Mouse (Mus musculus) heart, embryonic 11.5 days (tissue): ENCODE measurements around the gene Ror1. TPM values are rescaled to one million over a fixed set of nuclear protein-coding genes. Genes with fewer than 3 reads are reported as not detected.

Experiments used
- ATAC-seq: fragments of 200-750 bp; cut with Nextera tagmentation; replicated peaks from 2 replicates; pipeline ENCODE4 v1.8.0; 2017; ENCODE audit warnings: moderate library complexity; ENCODE audit not compliant: insufficient number of reproducible peaks, low FRiP score, low TSS enrichment
- H3K27ac ChIP-seq: fragments of 300-500 bp; sonication (generic); 2 replicates; pipeline ENCODE4 v1.5.1; 2014; ENCODE audit warnings: mild to moderate bottlenecking, low read depth, low read length
- H3K27me3 ChIP-seq: fragments of 300-500 bp; sonication (generic); 2 replicates; pipeline ENCODE4 v1.6.1; 2014; ENCODE audit warnings: mild to moderate bottlenecking, low read length, mixed read lengths; ENCODE audit not compliant: control insufficient read depth, insufficient read depth
- H3K36me3 ChIP-seq: fragments of 300-500 bp; sonication (generic); 2 replicates; pipeline ENCODE4 v1.6.1; 2014; ENCODE audit warnings: mild to moderate bottlenecking, low read length, moderate library complexity, mixed read lengths; ENCODE audit not compliant: control insufficient read depth, insufficient read depth
- H3K4me1 ChIP-seq: fragments of 300-500 bp; sonication (generic); 2 replicates; pipeline ENCODE4 v1.6.1; 2014; ENCODE audit warnings: low read length; ENCODE audit not compliant: control insufficient read depth, insufficient read depth
- H3K4me2 ChIP-seq: fragments of 300-500 bp; sonication (generic); 2 replicates; pipeline ENCODE4 v1.6.1; 2014; ENCODE audit warnings: mild to moderate bottlenecking, moderate library complexity
- H3K4me3 ChIP-seq: fragments of 300-500 bp; sonication (generic); 2 replicates; pipeline ENCODE4 v1.5.1; 2014; ENCODE audit warnings: low read depth, low read length
- H3K9ac ChIP-seq: fragments of 300-500 bp; sonication (generic); 2 replicates; pipeline ENCODE4 v1.6.1; 2014; ENCODE audit warnings: mild to moderate bottlenecking, low read depth, low read length, moderate library complexity
- H3K9me3 ChIP-seq: fragments of 300-500 bp; sonication (generic); replicated peaks from 2 replicates; pipeline ENCODE4 v1.6.1; 2016; ENCODE audit warnings: low read length; ENCODE audit not compliant: control insufficient read depth
- WGBS: fragments of 180-500 bp; shearing (Covaris S2); extraction: QIAGEN DNeasy Blood & Tissue Kit; methylation state at CpG from one replicate; pipeline ENCODE4 v1.1.7; 2014; ENCODE audit not compliant: insufficient replicate concordance; 5-methylcytosine and 5-hydroxymethylcytosine counted together
- polyA plus RNA-seq: library from polyadenylated mRNA; unstranded; fragments of >200 nt; fragmentation: Nextera tagmentation; extraction: Ambion mirVana; gene quantifications from 2 replicates; pipeline ENCODE4 v1.2.1, GENCODE M21; 2014

Gene Ror1
- polyA plus RNA-seq, 1 experiment from 2014 or later, result 7.3 TPM

GRCm38 (mm10) chr4:100350106-100350795, 254.7 kb downstream of the Ror1 start:
- no peaks in the 10 kb centered on the region for H3K4me1 ChIP-seq
- H3K36me3 ChIP-seq, result no peaks in the 10 kb centered on the region
- no peak overlapping the region for H3K9ac ChIP-seq
- H3K27me3 ChIP-seq, result peaks cover 40% of the 10 kb centered on the region
- H3K4me3 ChIP-seq, result no peak overlapping the region
- ATAC-seq, result no peak
- no peak overlapping the region for H3K27ac ChIP-seq
- H3K9me3 ChIP-seq, result no peaks in the 10 kb centered on the region
- no peak overlapping the region for H3K4me2 ChIP-seq
- WGBS, result 79% methylated on average over 7 of the region's 7 CpGs

GRCm38 (mm10) chr4:100351797-100352290, 256.3 kb downstream of the Ror1 start:
- H3K27ac ChIP-seq, result no peak overlapping the region
- no peak overlapping the region for H3K4me2 ChIP-seq
- H3K4me1 ChIP-seq, result no peaks in the 10 kb centered on the region; the same call in 1 of the 2 replicates
- peaks cover 38% of the 10 kb centered on the region for H3K27me3 ChIP-seq
- no peaks in the 10 kb centered on the region for H3K36me3 ChIP-seq
- no peak overlapping the region for H3K4me3 ChIP-seq
- H3K9ac ChIP-seq, result no peak overlapping the region
- no peaks in the 10 kb centered on the region for H3K9me3 ChIP-seq
- ATAC-seq, result no peak

- no peak for ATAC-seq
- H3K9me3 ChIP-seq, result no peaks in the 10 kb centered on the region
- 70% methylated on average over 5 of the region's 5 CpGs for WGBS
These were observed 260.0 kb downstream of the Ror1 start for GRCm38 (mm10) chr4:100355566-100355965.

GRCm38 (mm10) chr4:100357881-100358589, 262.4 kb downstream of the Ror1 start:
- Histone ChIP-seq H3K4me3 (no peak overlapping the region), H3K9ac (no peak overlapping the region), H3K27ac (no peak overlapping the region), H3K4me2 (no peak overlapping the region), H3K27me3 (0 out of 2 replicates have a peak, but pooled peaks cover 8% of the 10 kb centered on the region), H3K4me1 (peaks cover 4% of the 10 kb centered on the region; the same call in 1 of the 2 replicates), H3K36me3 (no peaks in the 10 kb centered on the region), H3K9me3 (no peaks in the 10 kb centered on the region)
- 54% methylated on average over 4 of the region's 4 CpGs for WGBS
- ATAC-seq, result no peak

More at GRCm38 (mm10) chr4:100355566-100355965, 260.0 kb downstream of the Ror1 start:
- Histone ChIP-seq H3K9ac (no peak overlapping the region), H3K27ac (no peak overlapping the region), H3K4me2 (no peak overlapping the region), H3K36me3 (no peaks in the 10 kb centered on the region), H3K4me3 (no peak overlapping the region), H3K27me3 (peaks cover 13% of the 10 kb centered on the region; the same call in 1 of the 2 replicates), H3K4me1 (peaks cover 4% of the 10 kb centered on the region; the same call in 1 of the 2 replicates)

- Histone ChIP-seq H3K4me3 (no peak overlapping the region), H3K27ac (no peak overlapping the region), H3K36me3 (no peaks in the 10 kb centered on the region), H3K4me2 (no peak overlapping the region), H3K9me3 (no peaks in the 10 kb centered on the region), H3K4me1 (no peaks in the 10 kb centered on the region), H3K27me3 (no peaks in the 10 kb centered on the region), H3K9ac (no peak overlapping the region)
- WGBS, result 87% methylated on average over 7 of the region's 7 CpGs
- ATAC-seq, result no peak
These were observed 268.1 kb downstream of the Ror1 start for GRCm38 (mm10) chr4:100363666-100364065.

GRCm38 (mm10) chr4:100368691-100369090, 273.1 kb downstream of the Ror1 start:
- no peak overlapping the region for H3K9ac ChIP-seq
- H3K9me3 ChIP-seq, result no peaks in the 10 kb centered on the region
- no peak overlapping the region for H3K4me2 ChIP-seq
- H3K4me1 ChIP-seq, result peaks cover under 1% of the 10 kb centered on the region
- ATAC-seq, result no peak
- no peak overlapping the region for H3K27ac ChIP-seq
- H3K27me3 ChIP-seq, result no peaks in the 10 kb centered on the region
- 85% methylated on average over 2 of the region's 2 CpGs for WGBS
- no peak overlapping the region for H3K4me3 ChIP-seq
- no peaks in the 10 kb centered on the region for H3K36me3 ChIP-seq

- Histone ChIP-seq H3K9ac (no peak overlapping the region), H3K4me1 (peaks cover 4% of the 10 kb centered on the region), H3K36me3 (no peaks in the 10 kb centered on the region), H3K4me2 (no peak overlapping the region), H3K9me3 (no peaks in the 10 kb centered on the region), H3K4me3 (no peak overlapping the region), H3K27me3 (no peaks in the 10 kb centered on the region), H3K27ac (no peak overlapping the region)
- 86% methylated on average over 7 of the region's 7 CpGs for WGBS
- no peak for ATAC-seq
These were observed 274.1 kb downstream of the Ror1 start for GRCm38 (mm10) chr4:100369541-100370174.

- no peak overlapping the region for H3K4me2 ChIP-seq
- peaks cover 14% of the 10 kb centered on the region for H3K4me1 ChIP-seq
- H3K27me3 ChIP-seq, result no peaks in the 10 kb centered on the region
- whole genome bisulfite sequencing, result 52% methylated on average over 11 of the region's 11 CpGs
- H3K36me3 ChIP-seq, result no peaks in the 10 kb centered on the region
- no peak overlapping the region for H3K4me3 ChIP-seq
- no peaks in the 10 kb centered on the region for H3K9me3 ChIP-seq
- no peak for ATAC-seq
- H3K27ac ChIP-seq, result no peak overlapping the region
- H3K9ac ChIP-seq, result no peak overlapping the region
These were observed 277.2 kb downstream of the Ror1 start for GRCm38 (mm10) chr4:100372806-100373205.
